Mouse (Mus musculus) liver, adult 2 months (tissue): ENCODE measurements at regions not wholly inside any gene's neighbourhood (a gene's known extent, or its start where the extent isn't known, plus 50 kb on each side); places are given as distances from the start of the nearest gene placed in this dataset.

Experiments
- CTCF ChIP-seq: fragments of 200-500 bp; IDR thresholded peaks from 2 replicates; pipeline ENCODE4 v1.5.1; 2011; ENCODE audit warnings: low read depth, low read length, control low read depth
- POLR2A ChIP-seq: fragments of 200-500 bp; IDR thresholded peaks from 2 replicates; pipeline ENCODE4 v1.6.1; 2011; ENCODE audit warnings: low read length, control low read depth; ENCODE audit not compliant: insufficient read depth; ENCODE audit errors: extremely low read depth

- TF ChIP-seq POLR2A (no peak), CTCF (no peak)
These were observed 76.9 kb upstream of the Syt13 start for GRCm38 (mm10) chr2:92838012-92838411.
